Mouse (Mus musculus) embryonic facial prominence, embryonic 12.5 days (tissue): ENCODE data around the gene BC055324. TPM values are rescaled to one million over a fixed set of nuclear protein-coding genes. Genes with fewer than 3 reads are reported as not detected.
"Not testable (repeated sequence)": the region's sequence is repeated elsewhere in the genome, so short reads cannot be mapped to it uniquely, and the experiment has no call there.

Experiments used
- ATAC-seq: fragments of 200-750 bp; cut with Nextera tagmentation; 2 replicates; pipeline ENCODE4 v1.8.0; 2017; ENCODE audit not compliant: insufficient number of reproducible peaks, insufficient read depth, low FRiP score, low TSS enrichment
- H3K27ac ChIP-seq: fragments of 300-500 bp; sonication (generic); 2 replicates; pipeline ENCODE4 v1.5.1; 2016; ENCODE audit warnings: mild to moderate bottlenecking
- H3K27me3 ChIP-seq: fragments of 300-500 bp; sonication (generic); 2 replicates; pipeline ENCODE4 v1.6.1; 2016; ENCODE audit warnings: mild to moderate bottlenecking, moderate library complexity
- H3K36me3 ChIP-seq: fragments of 300-500 bp; sonication (generic); 2 replicates; pipeline ENCODE4 v1.6.1; 2016; ENCODE audit warnings: mild to moderate bottlenecking
- H3K4me1 ChIP-seq: fragments of 300-500 bp; sonication (generic); 2 replicates; pipeline ENCODE4 v1.6.1; 2016
- H3K4me2 ChIP-seq: fragments of 300-500 bp; sonication (generic); replicated peaks from 2 replicates; pipeline ENCODE4 v1.6.1; 2016; ENCODE audit warnings: mild to moderate bottlenecking, moderate library complexity
- H3K4me3 ChIP-seq: fragments of 300-500 bp; sonication (generic); 2 replicates; pipeline ENCODE4 v1.5.1; 2016; ENCODE audit warnings: mild to moderate bottlenecking
- H3K9ac ChIP-seq: fragments of 300-500 bp; sonication (generic); 2 replicates; pipeline ENCODE4 v1.6.1; 2016; ENCODE audit warnings: mild to moderate bottlenecking, moderate library complexity
- H3K9me3 ChIP-seq: fragments of 300-500 bp; sonication (generic); 2 replicates; pipeline ENCODE4 v1.6.1; 2016; ENCODE audit warnings: mild to moderate bottlenecking, moderate library complexity
- WGBS: fragments of 180-500 bp; shearing (Covaris S2); methylation state at CpG from one replicate; pipeline ENCODE4 v1.1.7; 2016; 5-methylcytosine and 5-hydroxymethylcytosine counted together
- polyA plus RNA-seq: library from polyadenylated mRNA; unstranded; fragments of >200 nt; fragmentation: Nextera tagmentation; extraction: Ambion mirVana; gene quantifications from 2 replicates; pipeline ENCODE4 v1.2.1, GENCODE M21; 2016

BC055324 gene
- polyA plus RNA-seq, result 30.8 and 33.1 TPM in 2 replicates

- 3% methylated on average over 43 of the region's 43 CpGs for WGBS
- ATAC-seq, result peak; percentile 90
These were observed at the start of gene BC055324, which contains the start of gene Mettl18 for GRCm38 (mm10) chr1:163994721-163995608. BC055324 (minus strand) TSS chr1:163994796. Mettl18 (plus strand) TSS chr1:163994889.

DNA sequence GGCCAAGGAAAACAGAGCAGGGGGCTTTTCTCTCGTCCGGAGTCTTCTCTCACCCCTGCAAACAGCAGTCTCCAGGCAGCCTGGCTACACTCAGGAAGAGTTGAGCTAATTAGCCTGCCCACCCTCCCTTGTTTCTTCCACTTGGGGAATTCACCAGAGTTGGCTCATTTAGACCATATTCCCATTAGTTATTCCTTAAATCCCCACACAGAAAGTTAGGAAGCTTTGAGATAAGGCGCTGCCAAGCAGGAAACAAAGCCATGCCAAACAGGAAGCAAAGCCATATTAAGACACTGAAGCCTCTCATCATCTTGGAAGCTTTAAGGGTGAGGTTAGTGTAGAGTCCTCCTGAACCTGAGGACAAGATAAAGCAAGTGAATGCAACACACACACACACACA is 49.0 kb upstream of the BC055324 start:
- no peak overlapping the region for H3K27ac ChIP-seq
- H3K27me3 ChIP-seq, result no peaks in the 10 kb centered on the region
- WGBS, result 66% methylated on average over 3 of the region's 3 CpGs
- H3K4me2 ChIP-seq, result no peak overlapping the region
- no peaks in the 10 kb centered on the region for H3K4me1 ChIP-seq
- H3K9ac ChIP-seq, result no peak overlapping the region
- H3K9me3 ChIP-seq, result no peaks in the 10 kb centered on the region
- no peaks in the 10 kb centered on the region for H3K36me3 ChIP-seq
- H3K4me3 ChIP-seq, result no peak overlapping the region
- no peak for ATAC-seq

More at GRCm38 (mm10) chr1:163994721-163995608, at the start of gene BC055324, which contains the start of gene Mettl18:
- Histone ChIP-seq H3K4me2 (peak within 1 kb of the TSS; percentile 69), H3K27me3 (no peaks in the 10 kb centered on the region), H3K4me3 (peak within 1 kb of the TSS; percentile 81), H3K36me3 (no peaks in the 10 kb centered on the region; the same call in 1 of the 2 replicates), H3K27ac (peak within 1 kb of the TSS; percentile 78), H3K9me3 (no peaks in the 10 kb centered on the region), H3K4me1 (no peaks in the 10 kb centered on the region), H3K9ac (peak within 1 kb of the TSS; percentile 81)

GRCm38 (mm10) chr1:164040385-164041135 is 46.0 kb upstream of the BC055324 start:
- Histone ChIP-seq H3K9me3 (no peaks in the 10 kb centered on the region), H3K4me1 (no peaks in the 10 kb centered on the region), H3K4me2 (no peak overlapping the region), H3K36me3 (no peaks in the 10 kb centered on the region), H3K27ac (no peak overlapping the region), H3K9ac (no peak overlapping the region), H3K4me3 (no peak overlapping the region), H3K27me3 (no peaks in the 10 kb centered on the region)
- WGBS, result 71% methylated on average over 10 of the region's 10 CpGs
- no peak for ATAC-seq

DNA sequence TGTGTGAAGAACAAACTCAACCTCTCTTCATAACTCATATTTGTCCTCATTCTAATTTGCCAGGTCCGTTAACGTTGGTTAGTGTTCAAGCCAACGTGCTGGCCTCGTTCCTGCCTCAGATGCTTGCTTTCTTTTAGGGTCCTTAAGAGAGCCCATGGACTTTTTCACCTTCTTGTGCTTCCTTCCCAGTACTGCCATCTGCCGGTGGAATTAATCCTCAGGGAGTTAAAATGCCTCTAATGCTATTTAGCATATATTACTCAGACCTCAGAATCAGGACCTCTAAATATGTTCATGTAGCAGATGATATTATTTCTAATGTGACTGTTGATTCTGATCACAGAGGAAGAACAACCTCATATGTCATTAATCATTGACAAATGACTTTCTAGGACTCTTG is 32.8 kb upstream of the BC055324 start:
- WGBS, result 56% methylated on average over 5 of the region's 5 CpGs
- no peak for ATAC-seq
- H3K4me3 ChIP-seq, result no peak overlapping the region

DNA sequence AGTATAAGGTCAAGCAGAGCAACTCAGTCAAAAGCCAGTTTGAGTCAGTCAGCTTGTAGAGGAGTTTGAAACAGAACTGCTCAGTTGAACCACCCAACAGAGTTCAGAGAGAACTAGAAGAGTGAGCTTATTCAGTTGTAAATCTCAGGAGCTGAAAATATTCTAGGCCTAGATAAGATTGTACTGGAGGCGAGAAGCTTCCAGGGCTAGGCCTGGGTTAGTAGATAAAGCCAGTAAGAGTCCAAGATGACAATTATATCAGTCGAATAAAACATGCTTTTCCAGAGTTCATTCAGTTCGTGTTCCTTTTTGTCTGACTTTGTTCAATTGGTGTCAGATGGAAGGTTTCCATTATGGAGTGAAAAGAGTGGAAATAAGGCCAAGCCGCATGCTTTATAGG is 31.1 kb upstream of the BC055324 start:
- H3K36me3 ChIP-seq, result no peaks in the 10 kb centered on the region
- WGBS, result 87% methylated on average over 4 of the region's 4 CpGs
- H3K4me3 ChIP-seq, result no peak overlapping the region
- no peak overlapping the region for H3K9ac ChIP-seq
- no peaks in the 10 kb centered on the region for H3K27me3 ChIP-seq
- H3K4me1 ChIP-seq, result no peaks in the 10 kb centered on the region
- H3K4me2 ChIP-seq, result no peak overlapping the region
- no peak for ATAC-seq
- no peak overlapping the region for H3K27ac ChIP-seq
- H3K9me3 ChIP-seq, result no peaks in the 10 kb centered on the region

More for the DNA sequence above, 32.8 kb upstream of the BC055324 start:
- no peaks in the 10 kb centered on the region for H3K36me3 ChIP-seq
- no peak overlapping the region for H3K4me2 ChIP-seq
- H3K9ac ChIP-seq, result no peak overlapping the region
- H3K27me3 ChIP-seq, result no peaks in the 10 kb centered on the region
- H3K4me1 ChIP-seq, result no peaks in the 10 kb centered on the region
- H3K9me3 ChIP-seq, result no peaks in the 10 kb centered on the region
- H3K27ac ChIP-seq, result no peak overlapping the region

DNA sequence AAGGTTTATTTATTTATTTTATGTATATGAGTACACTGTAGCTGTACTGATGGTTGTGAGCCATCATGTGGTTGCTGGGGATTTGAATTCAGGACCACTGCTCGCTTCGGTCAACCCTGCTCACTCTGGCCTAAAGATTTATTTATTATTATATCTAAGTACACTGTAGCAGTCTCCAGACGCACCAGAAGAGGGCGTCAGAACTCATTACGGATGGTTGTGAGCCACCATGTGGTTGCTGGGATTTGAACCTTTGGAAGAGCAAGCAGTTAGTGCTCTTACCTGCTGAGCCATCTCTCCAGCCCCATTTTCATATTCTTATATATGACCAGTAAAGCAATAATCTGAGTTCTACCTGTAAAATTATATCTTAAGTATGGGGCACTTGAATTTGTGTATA is 27.5 kb upstream of the BC055324 start:
- not testable (repeated sequence) for H3K36me3 ChIP-seq, H3K9ac ChIP-seq, H3K9me3 ChIP-seq, H3K4me2 ChIP-seq, H3K27ac ChIP-seq, H3K4me1 ChIP-seq, H3K27me3 ChIP-seq, ATAC-seq, H3K4me3 ChIP-seq
- 74% methylated on average over 5 of the region's 5 CpGs for WGBS

- not testable (repeated sequence) for H3K27ac ChIP-seq, H3K4me1 ChIP-seq, ATAC-seq, H3K27me3 ChIP-seq, H3K9me3 ChIP-seq, H3K36me3 ChIP-seq, H3K4me2 ChIP-seq, H3K4me3 ChIP-seq, H3K9ac ChIP-seq
- 90% methylated on average over 3 of the region's 3 CpGs for WGBS
These were observed 26.1 kb upstream of the BC055324 start for GRCm38 (mm10) chr1:164020746-164021145.

- 75% methylated on average over 6 of the region's 6 CpGs for WGBS
- Histone ChIP-seq H3K4me2 (no peak overlapping the region), H3K9me3 (no peaks in the 10 kb centered on the region), H3K36me3 (no peaks in the 10 kb centered on the region), H3K4me1 (no peaks in the 10 kb centered on the region), H3K9ac (no peak overlapping the region), H3K27me3 (no peaks in the 10 kb centered on the region), H3K27ac (no peak overlapping the region), H3K4me3 (no peak overlapping the region)
- no peak for ATAC-seq
These were observed 25.2 kb upstream of the BC055324 start for GRCm38 (mm10) chr1:164019789-164020188.

- Histone ChIP-seq H3K27me3 (no peaks in the 10 kb centered on the region), H3K9ac (no peak overlapping the region), H3K4me3 (no peak overlapping the region), H3K27ac (no peak overlapping the region), H3K4me1 (no peaks in the 10 kb centered on the region), H3K36me3 (no peaks in the 10 kb centered on the region), H3K9me3 (no peaks in the 10 kb centered on the region), H3K4me2 (no peak overlapping the region)
- 85% methylated on average over 16 of the region's 16 CpGs for WGBS
- ATAC-seq, result no peak
These were observed 23.8 kb upstream of the BC055324 start for GRCm38 (mm10) chr1:164018221-164018896.

DNA sequence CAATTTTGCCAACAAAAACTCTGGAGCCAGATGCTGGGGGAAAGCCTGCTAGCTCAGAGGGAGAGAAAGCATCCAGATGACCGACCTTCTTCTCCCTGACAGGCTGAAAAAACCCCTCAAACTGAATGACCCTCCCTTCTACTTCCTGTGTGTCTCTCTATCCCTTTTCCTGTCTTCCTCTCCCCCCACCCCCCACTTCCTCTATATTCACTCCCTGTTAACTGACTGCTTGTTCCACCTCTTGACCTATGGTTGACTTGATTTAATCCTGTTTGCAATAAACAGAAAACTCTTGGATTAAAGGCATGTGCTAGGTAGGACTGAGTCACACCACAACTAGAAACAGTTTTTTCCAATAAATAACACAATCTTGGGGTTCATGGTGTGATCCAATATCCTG is 20.0 kb upstream of the BC055324 start:
- ATAC-seq, result no peak
- H3K4me3 ChIP-seq, result no peak overlapping the region
- no peaks in the 10 kb centered on the region for H3K36me3 ChIP-seq
- no peak overlapping the region for H3K27ac ChIP-seq
- no peak overlapping the region for H3K9ac ChIP-seq
- H3K4me1 ChIP-seq, result no peaks in the 10 kb centered on the region
- no peaks in the 10 kb centered on the region for H3K9me3 ChIP-seq
- H3K27me3 ChIP-seq, result no peaks in the 10 kb centered on the region
- H3K4me2 ChIP-seq, result no peak overlapping the region
- 60% methylated on average over 1 of the region's 1 CpGs for WGBS

DNA sequence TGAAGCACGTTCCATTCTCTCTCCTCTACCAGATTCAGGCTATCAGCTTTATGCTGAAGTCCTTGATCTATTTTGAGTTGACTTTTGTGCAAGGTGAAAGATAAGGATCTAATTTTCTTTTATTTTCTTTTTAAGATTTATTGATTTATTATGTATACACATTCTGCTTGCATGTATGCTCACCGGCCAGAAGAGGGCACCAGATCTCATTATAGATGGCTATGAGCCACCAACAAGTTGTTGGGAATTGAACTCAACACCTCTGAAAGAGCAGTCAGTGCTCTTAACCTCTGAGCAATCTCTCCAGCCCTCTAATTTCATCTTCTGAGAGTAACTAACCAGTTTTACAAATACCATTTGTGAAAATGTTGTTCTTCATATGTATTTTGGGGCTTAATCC is 14.6 kb upstream of the BC055324 start:
- H3K27me3 ChIP-seq, result no peaks in the 10 kb centered on the region
- H3K4me2 ChIP-seq, result no peak overlapping the region
- H3K27ac ChIP-seq, result no peak overlapping the region
- H3K36me3 ChIP-seq, result no peaks in the 10 kb centered on the region
- ATAC-seq, result no peak
- H3K9me3 ChIP-seq, result no peaks in the 10 kb centered on the region
- H3K4me1 ChIP-seq, result no peaks in the 10 kb centered on the region
- 42% methylated on average over 2 of the region's 2 CpGs for WGBS
- no peak overlapping the region for H3K4me3 ChIP-seq
- no peak overlapping the region for H3K9ac ChIP-seq
